Mouse (Mus musculus): Measurements from ENCODE around the gene Gm7861.
"Not testable (repeated sequence)": the region's sequence is repeated elsewhere in the genome, so short reads cannot be mapped to it uniquely, and the experiment has no call there.

Gm7861 gene

DNA sequence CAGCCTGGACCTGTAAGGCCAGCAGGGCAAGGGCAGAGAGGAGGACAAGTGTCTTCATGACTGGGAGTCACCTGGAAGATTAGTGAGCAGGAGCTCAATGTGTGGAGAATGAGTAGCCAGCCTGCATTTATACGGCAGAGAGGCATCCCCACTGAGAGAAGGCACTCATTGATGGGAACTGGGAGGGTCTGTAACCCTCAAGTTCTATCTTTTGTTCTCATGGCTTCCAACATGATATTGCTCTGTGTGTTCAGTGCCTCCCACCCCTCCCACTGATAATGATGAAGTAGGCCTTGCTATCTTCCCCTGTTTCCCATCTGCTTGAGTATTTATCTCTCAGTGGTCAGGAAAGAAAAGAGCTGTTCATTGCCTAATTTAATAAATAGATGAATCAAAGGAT is at the start of gene Gm7861:
Gene Gm7861 (minus strand): TSS at position 101 of the 400 bp plus-strand sequence.
- DNase-seq (ENCODE audit: inconsistent age in 2 of 2, low spot score in 1 of 2): not testable (repeated sequence)

DNA sequence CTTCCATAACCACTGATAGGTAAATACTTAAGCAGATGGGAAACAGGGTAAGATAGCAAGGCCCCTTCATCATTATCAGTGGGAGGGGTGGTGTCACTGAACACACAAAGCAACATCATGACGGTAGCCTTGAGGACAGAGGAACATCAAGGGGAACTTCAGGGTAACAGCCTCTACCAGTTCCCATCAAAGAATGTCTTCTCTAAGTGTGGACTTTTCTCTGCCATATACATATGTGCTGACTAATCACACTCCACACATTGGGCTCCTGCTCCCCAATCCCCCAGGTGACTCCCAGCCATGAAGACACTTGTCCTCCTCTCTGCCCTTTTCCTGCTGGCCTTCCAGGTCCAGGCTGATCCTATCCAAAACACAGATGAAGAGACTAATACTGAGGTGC is 23.6 kb upstream of the Gm7861 start, which contains the start of gene Defa26:
Gene Defa26 (plus strand): TSS at position 301 of the 400 bp plus-strand sequence.
- DNase-seq (ENCODE audit: inconsistent age in 2 of 2, low spot score in 1 of 2): not testable (repeated sequence)

DNA sequence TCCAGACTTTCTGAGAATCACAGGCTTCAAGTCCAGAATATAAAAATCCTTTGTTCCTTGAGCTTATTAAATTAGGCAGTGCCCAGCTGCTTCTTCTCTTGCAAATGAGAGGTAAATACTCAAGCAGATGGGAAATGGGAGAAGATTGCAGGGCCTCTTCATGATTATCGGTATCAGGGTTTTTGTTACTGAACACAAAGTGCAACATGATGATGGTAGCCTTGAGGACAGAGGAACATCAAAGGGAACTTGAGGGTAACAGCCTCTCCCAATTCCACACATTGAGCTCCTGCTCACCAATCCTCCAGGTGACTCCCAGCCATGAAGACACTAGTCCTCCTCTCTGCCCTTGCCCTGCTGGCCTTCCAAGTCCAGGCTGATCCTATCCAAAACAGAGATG is 11.6 kb downstream of the Gm7861 start, which contains the start of gene Defa28:
Gene Defa28 (plus strand): TSS at position 301 of the 400 bp plus-strand sequence.
- not testable (repeated sequence) for DNase-seq (ENCODE audit: inconsistent age in 2 of 2, low spot score in 1 of 2)

DNA sequence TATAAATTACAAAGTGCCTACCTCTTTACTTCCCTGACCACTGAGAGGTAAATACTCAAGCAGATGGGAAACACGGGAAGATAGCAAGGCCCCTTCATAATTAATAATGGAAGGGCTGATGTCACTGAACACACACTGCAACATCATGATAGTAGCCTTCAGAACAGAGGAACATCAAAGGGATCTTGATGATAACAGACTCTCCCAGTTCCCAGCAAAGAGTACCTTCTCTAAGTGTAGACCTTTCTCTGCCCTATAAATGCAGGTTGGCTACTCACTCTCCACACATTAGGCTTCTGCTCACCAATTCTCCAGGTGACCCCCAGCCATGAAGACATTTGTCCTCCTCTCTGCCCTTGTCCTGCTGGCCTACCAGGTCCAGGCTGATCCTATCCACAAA is 29.2 kb downstream of the Gm7861 start, which contains the start of gene Defa37:
Gene Defa37 (plus strand): TSS at position 301 of the 400 bp plus-strand sequence.
- not testable (repeated sequence) for DNase-seq (ENCODE audit: inconsistent age in 2 of 2, low spot score in 1 of 2)
